Mouse (Mus musculus) cerebellum, adult 2 months (tissue): ENCODE measurements at regions not wholly inside any gene's neighbourhood (a gene's known extent, or its start where the extent isn't known, plus 50 kb on each side); places are given as distances from the start of the nearest gene placed in this dataset.

ENCODE experiments used
- CTCF ChIP-seq: fragments of 200-500 bp; IDR thresholded peaks from 2 replicates; pipeline ENCODE4 v1.5.1; 2011; ENCODE audit warnings: low read depth, mild to moderate bottlenecking, control low read depth, low read length, moderate library complexity, borderline replicate concordance; ENCODE audit not compliant: insufficient read depth
- POLR2A ChIP-seq: fragments of 200-500 bp; IDR thresholded peaks from 2 replicates; pipeline ENCODE4 v1.6.1; 2011; ENCODE audit warnings: low read length, control low read depth, borderline replicate concordance; ENCODE audit not compliant: insufficient read depth

DNA sequence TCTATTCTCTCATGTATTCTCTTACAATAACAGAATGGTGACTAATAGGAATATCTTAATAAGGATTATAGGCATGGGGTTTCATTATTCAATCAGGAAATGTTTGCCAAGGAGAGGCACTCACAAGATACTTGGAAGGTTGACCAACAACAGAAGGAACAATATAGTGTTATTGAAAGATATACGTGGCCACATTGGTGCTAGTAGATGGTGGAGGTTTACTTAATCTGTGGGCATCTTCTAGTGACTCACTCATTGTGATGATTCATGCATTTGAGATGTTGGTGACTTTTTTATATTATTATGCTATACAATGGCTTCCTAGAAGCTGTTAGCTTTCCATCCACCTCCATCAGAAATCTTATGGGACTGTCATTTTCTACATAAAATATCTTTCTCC, 246.1 kb downstream of the 4930474N05Rik start:
- TF ChIP-seq CTCF, result no peak
- no peak for TF ChIP-seq POLR2A
